Mouse (Mus musculus): ENCODE results near the gene Rp9.

The Rp9 gene

DNA sequence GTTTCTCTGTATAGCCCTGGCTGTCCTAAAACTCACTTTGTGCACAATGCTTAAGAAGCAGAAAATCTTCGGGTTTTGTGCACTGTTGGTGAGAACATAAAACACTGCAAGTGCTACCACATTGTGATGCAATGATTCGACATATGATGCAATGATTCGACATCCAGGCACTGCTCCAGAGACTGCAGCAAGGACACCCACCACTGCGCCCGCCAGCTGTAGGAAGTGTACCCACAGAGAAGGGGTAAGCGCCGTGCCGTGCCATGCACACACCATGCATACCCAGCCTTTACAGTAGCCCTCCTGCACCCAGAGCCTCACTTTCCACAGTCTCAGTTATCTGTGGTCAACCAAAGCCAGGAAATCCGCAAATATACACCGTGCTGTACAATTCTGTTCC is 102.9 kb downstream of the Rp9 start:
- no peak for DNase-seq (ENCODE audit: low read depth, low spot score)

GRCm38 (mm10) chr9:22366221-22366620 is 103.3 kb downstream of the Rp9 start:
- no peak for DNase-seq (ENCODE audit: low read depth, low spot score)
